Mouse (Mus musculus): ENCODE measurements around the gene Zic2. TPM values are rescaled to one million over a fixed set of nuclear protein-coding genes. Genes with fewer than 3 reads are reported as not detected.
A peak's percentile ranks its signal among the peaks of the same experiment; 100 is the strongest.
"Not testable (repeated sequence)": the region's sequence is repeated elsewhere in the genome, so short reads cannot be mapped to it uniquely, and the experiment has no call there.

Gene Zic2
- polyA plus RNA-seq, 1 experiment from 2014 or later, result not detected

- Histone ChIP-seq H3K4me1 (ENCODE audit: control insufficient read depth in 2 of 2, insufficient read depth in 2 of 2, low read length in 2 of 2) (peaks cover 4 to 22% of the 10 kb centered on the region in 2 experiments; a peak in 3 of 4 replicates), H3K27ac (replicated peaks in 1 of 2; ENCODE audit: control insufficient read depth in 1 of 2, insufficient read depth in 1 of 2, low read depth in 2 of 2, low read length in 2 of 2) (no peak overlapping the region), H3K9me3 (ENCODE audit: control insufficient read depth, low read length) (no peaks in the 10 kb centered on the region), H3K4me2 (ENCODE audit: low read length) (peak overlapping the region; percentile 94), H3K27me3 (ENCODE audit: control insufficient read depth, insufficient read depth, low read length) (peaks cover 82% of the 10 kb centered on the region), H3K36me3 (ENCODE audit: control insufficient read depth, insufficient read depth, low read length) (no peaks in the 10 kb centered on the region), H3K9ac (ENCODE audit: low read length) (no peak overlapping the region), H3K4me3 (ENCODE audit: control insufficient read depth in 1 of 2, insufficient read depth in 1 of 2, low read depth in 1 of 2, low read length in 2 of 2) (peak overlapping the region; percentile 42 to 57)
- 2% methylated on average over 40 of the region's 40 CpGs for WGBS
- ATAC-seq (ENCODE audit: insufficient number of reproducible peaks, insufficient read depth, low FRiP score, low read depth), result no peak
Measured at GRCm38 (mm10) chr14:122463080-122463691, 12.0 kb upstream of the Zic2 start.

DNA sequence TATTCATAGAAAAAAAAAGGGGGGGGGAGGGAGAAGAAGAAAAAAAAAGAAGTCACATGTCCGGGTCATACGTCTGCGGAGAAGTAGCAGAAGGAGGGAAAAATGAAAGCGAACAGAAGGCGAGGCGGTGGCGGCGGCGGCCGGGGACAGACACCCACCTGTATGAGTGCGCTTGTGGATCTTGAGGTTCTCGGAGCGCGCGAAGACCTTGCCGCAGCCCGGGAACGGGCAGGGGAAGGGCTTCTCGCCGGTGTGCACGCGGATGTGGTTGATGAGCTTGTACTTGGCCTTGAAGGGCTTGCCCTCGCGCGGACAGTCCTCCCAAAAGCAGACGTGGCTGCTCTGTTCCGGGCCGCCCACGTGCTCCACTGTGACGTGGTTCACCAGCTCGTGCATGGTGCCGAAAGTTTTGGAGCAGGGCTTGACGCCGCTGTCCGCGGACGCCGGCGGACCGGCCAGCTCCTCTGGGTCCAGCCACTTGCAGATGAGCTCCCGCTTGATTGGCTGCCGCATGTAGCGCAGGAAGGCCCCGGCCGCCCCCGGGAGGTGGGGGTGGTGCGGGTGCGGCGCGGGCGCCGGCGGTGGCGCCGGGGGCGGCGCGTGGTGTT lies 11.4 kb upstream of the Zic2 start:
- Histone ChIP-seq H3K4me1 (ENCODE audit: control insufficient read depth in 2 of 2, insufficient read depth in 2 of 2, low read length in 2 of 2) (peaks cover 4 to 22% of the 10 kb centered on the region in 2 experiments; a peak in 3 of 4 replicates), H3K4me3 (ENCODE audit: control insufficient read depth in 1 of 2, insufficient read depth in 1 of 2, low read depth in 1 of 2, low read length in 2 of 2) (peak overlapping the region; percentile 42 to 57), H3K4me2 (ENCODE audit: low read length) (peak overlapping the region; percentile 94), H3K9ac (ENCODE audit: low read length) (peak overlapping the region; percentile 41; the same call in 1 of the 2 replicates), H3K27me3 (ENCODE audit: control insufficient read depth, insufficient read depth, low read length) (peaks cover 88% of the 10 kb centered on the region)
- not testable (repeated sequence) for H3K27ac ChIP-seq (replicated peaks in 1 of 2; ENCODE audit: control insufficient read depth in 1 of 2, insufficient read depth in 1 of 2, low read depth in 2 of 2, low read length in 2 of 2); H3K36me3 ChIP-seq (ENCODE audit: control insufficient read depth, insufficient read depth, low read length); H3K9me3 ChIP-seq (ENCODE audit: control insufficient read depth, low read length); ATAC-seq (ENCODE audit: insufficient number of reproducible peaks, insufficient read depth, low FRiP score, low read depth)
- WGBS, result under 1% methylated on average over 48 of the region's 58 CpGs

- ATAC-seq (ENCODE audit: insufficient number of reproducible peaks, insufficient read depth, low FRiP score, low read depth), result no peak
- no peaks in the 10 kb centered on the region for H3K36me3 ChIP-seq (ENCODE audit: control insufficient read depth, insufficient read depth, low read length)
- WGBS, result under 1% methylated on average over 52 of the region's 62 CpGs
- peaks cover 4 to 22% of the 10 kb centered on the region in 2 experiments; a peak in 3 of 4 replicates for H3K4me1 ChIP-seq (ENCODE audit: control insufficient read depth in 2 of 2, insufficient read depth in 2 of 2, low read length in 2 of 2)
- H3K4me2 ChIP-seq (ENCODE audit: low read length), result peak overlapping the region; percentile 94
- peaks cover 93% of the 10 kb centered on the region for H3K27me3 ChIP-seq (ENCODE audit: control insufficient read depth, insufficient read depth, low read length)
- H3K4me3 ChIP-seq (ENCODE audit: control insufficient read depth in 1 of 2, insufficient read depth in 1 of 2, low read depth in 1 of 2, low read length in 2 of 2), result peak overlapping the region; percentile 42 to 57
- H3K9ac ChIP-seq (ENCODE audit: low read length), result peak overlapping the region; percentile 41; the same call in 1 of the 2 replicates
- H3K27ac ChIP-seq (replicated peaks in 1 of 2; ENCODE audit: control insufficient read depth in 1 of 2, insufficient read depth in 1 of 2, low read depth in 2 of 2, low read length in 2 of 2), result no peak overlapping the region
- no peaks in the 10 kb centered on the region for H3K9me3 ChIP-seq (ENCODE audit: control insufficient read depth, low read length)
Measured at GRCm38 (mm10) chr14:122464351-122464762, 10.9 kb upstream of the Zic2 start.

DNA sequence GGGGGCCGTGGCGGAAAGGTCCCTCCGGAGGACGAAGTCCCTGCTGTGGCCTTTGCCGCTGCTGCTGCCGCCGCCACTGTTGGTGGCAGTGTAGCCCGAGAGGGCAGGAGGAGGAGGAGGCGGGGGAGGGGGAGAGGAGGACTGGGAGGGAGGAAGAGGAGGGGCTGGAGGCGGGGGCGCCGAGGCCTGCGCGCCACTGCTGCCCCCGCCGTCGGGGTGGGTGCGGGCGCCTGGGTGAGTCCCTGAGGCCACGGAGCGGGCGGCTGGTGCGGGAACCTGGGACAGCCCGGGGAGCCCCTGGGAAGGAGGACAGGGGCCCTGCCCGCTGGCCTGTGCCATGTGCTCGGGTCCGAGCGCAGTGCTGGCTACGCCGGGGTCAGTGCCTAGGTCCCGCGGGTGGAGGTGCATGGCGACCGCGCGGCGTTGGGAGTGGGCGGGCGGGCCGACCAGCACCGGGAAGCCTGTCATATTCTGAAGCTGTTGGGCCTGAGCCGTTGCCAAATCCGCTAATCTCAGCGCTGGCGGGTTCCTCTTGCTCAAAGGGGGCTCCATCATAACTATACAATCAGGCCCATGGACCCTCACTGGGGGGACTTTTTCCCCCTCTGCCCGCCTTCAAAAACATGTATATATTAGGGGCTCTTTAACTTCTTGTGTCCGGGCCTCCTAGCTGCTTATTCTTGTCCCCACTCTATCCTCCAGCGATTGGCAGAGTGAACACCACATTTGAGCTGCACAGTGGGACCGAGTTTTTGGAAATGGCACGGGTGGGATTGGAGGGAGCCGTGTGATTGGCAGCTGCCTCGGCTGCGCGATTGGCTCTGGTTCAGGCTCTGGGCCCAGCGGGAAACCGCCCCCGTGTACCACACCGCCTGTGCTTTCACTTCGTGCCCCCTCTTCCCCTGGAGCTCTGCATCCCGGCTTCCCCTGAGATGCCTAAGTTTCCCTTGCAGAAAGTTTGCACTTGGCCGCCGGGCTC lies 10.2 kb upstream of the Zic2 start, which contains the start of gene Zic5:
Gene Zic5, minus strand, starts transcription at position 915 of the 979 bp plus-strand sequence.
- Histone ChIP-seq H3K27me3 (ENCODE audit: control insufficient read depth, insufficient read depth, low read length) (peaks cover 94% of the 10 kb centered on the region), H3K9ac (ENCODE audit: low read length) (peak within 1 kb of the TSS; percentile 41; the same call in 1 of the 2 replicates), H3K9me3 (ENCODE audit: control insufficient read depth, low read length) (no peaks in the 10 kb centered on the region), H3K4me3 (ENCODE audit: control insufficient read depth in 1 of 2, insufficient read depth in 1 of 2, low read depth in 1 of 2, low read length in 2 of 2) (peak within 1 kb of the TSS; percentile 42 to 57), H3K4me2 (ENCODE audit: low read length) (peak within 1 kb of the TSS; percentile 94), H3K4me1 (ENCODE audit: control insufficient read depth in 2 of 2, insufficient read depth in 2 of 2, low read length in 2 of 2) (peaks cover 4 to 22% of the 10 kb centered on the region in 2 experiments; a peak in 3 of 4 replicates), H3K36me3 (ENCODE audit: control insufficient read depth, insufficient read depth, low read length) (no peaks in the 10 kb centered on the region), H3K27ac (replicated peaks in 1 of 2; ENCODE audit: control insufficient read depth in 1 of 2, insufficient read depth in 1 of 2, low read depth in 2 of 2, low read length in 2 of 2) (no peak within 1 kb of the TSS)
- WGBS, result 1% methylated on average over 56 of the region's 62 CpGs
- no peak for ATAC-seq (ENCODE audit: insufficient number of reproducible peaks, insufficient read depth, low FRiP score, low read depth)

GRCm38 (mm10) chr14:122465931-122466490 lies 9.2 kb upstream of the Zic2 start:
- Histone ChIP-seq H3K9ac (ENCODE audit: low read length) (no peak overlapping the region), H3K9me3 (ENCODE audit: control insufficient read depth, low read length) (no peaks in the 10 kb centered on the region), H3K4me1 (ENCODE audit: control insufficient read depth in 2 of 2, insufficient read depth in 2 of 2, low read length in 2 of 2) (peaks cover 4 to 22% of the 10 kb centered on the region in 2 experiments; a peak in 3 of 4 replicates), H3K4me3 (ENCODE audit: control insufficient read depth in 1 of 2, insufficient read depth in 1 of 2, low read depth in 1 of 2, low read length in 2 of 2) (peak overlapping the region in 1 of 2 experiments; percentile 57; a peak in 1 of 4 replicates), H3K27me3 (ENCODE audit: control insufficient read depth, insufficient read depth, low read length) (peaks cover 96% of the 10 kb centered on the region), H3K4me2 (ENCODE audit: low read length) (peak overlapping the region; percentile 94), H3K27ac (replicated peaks in 1 of 2; ENCODE audit: control insufficient read depth in 1 of 2, insufficient read depth in 1 of 2, low read depth in 2 of 2, low read length in 2 of 2) (no peak overlapping the region), H3K36me3 (ENCODE audit: control insufficient read depth, insufficient read depth, low read length) (no peaks in the 10 kb centered on the region)
- ATAC-seq (ENCODE audit: insufficient number of reproducible peaks, insufficient read depth, low FRiP score, low read depth), result no peak
- 30% methylated on average over 13 of the region's 13 CpGs for WGBS

GRCm38 (mm10) chr14:122466756-122467362 lies 8.4 kb upstream of the Zic2 start:
- peaks cover 4 to 22% of the 10 kb centered on the region in 2 experiments; a peak in 3 of 4 replicates for H3K4me1 ChIP-seq (ENCODE audit: control insufficient read depth in 2 of 2, insufficient read depth in 2 of 2, low read length in 2 of 2)
- H3K4me3 ChIP-seq (ENCODE audit: control insufficient read depth in 1 of 2, insufficient read depth in 1 of 2, low read depth in 1 of 2, low read length in 2 of 2), result no peak overlapping the region
- no peak overlapping the region for H3K27ac ChIP-seq (replicated peaks in 1 of 2; ENCODE audit: control insufficient read depth in 1 of 2, insufficient read depth in 1 of 2, low read depth in 2 of 2, low read length in 2 of 2)
- ATAC-seq (ENCODE audit: insufficient number of reproducible peaks, insufficient read depth, low FRiP score, low read depth), result no peak
- peaks cover 97% of the 10 kb centered on the region for H3K27me3 ChIP-seq (ENCODE audit: control insufficient read depth, insufficient read depth, low read length)
- H3K9ac ChIP-seq (ENCODE audit: low read length), result no peak overlapping the region
- no peaks in the 10 kb centered on the region for H3K9me3 ChIP-seq (ENCODE audit: control insufficient read depth, low read length)
- no peak overlapping the region for H3K4me2 ChIP-seq (ENCODE audit: low read length)
- H3K36me3 ChIP-seq (ENCODE audit: control insufficient read depth, insufficient read depth, low read length), result no peaks in the 10 kb centered on the region
- 68% methylated on average over 7 of the region's 7 CpGs for WGBS

Data from heart, embryonic 14.5 days (tissue).